Mouse (Mus musculus) forebrain, embryonic 10.5 days (tissue): ENCODE measurements around the gene Smc6. TPM values are rescaled to one million over a fixed set of nuclear protein-coding genes. Genes with fewer than 3 reads are reported as not detected.
A peak's percentile ranks its signal among the peaks of the same experiment; 100 is the strongest.

Source experiments
- DNase-seq: peaks from one replicate; pipeline ENCODE4 v3.0.0-alpha.2; 2017; ENCODE audit warnings: low spot score; ENCODE audit errors: extremely low spot score
- H3K27ac ChIP-seq: fragments of 300-500 bp; sonication (generic); 2 replicates; pipeline ENCODE4 v1.5.1; 2016; ENCODE audit warnings: mild to moderate bottlenecking
- H3K27me3 ChIP-seq: fragments of 300-500 bp; sonication (generic); 2 replicates; pipeline ENCODE4 v1.6.1; 2016; ENCODE audit warnings: mild to moderate bottlenecking; ENCODE audit not compliant: poor library complexity, severe bottlenecking
- H3K36me3 ChIP-seq: fragments of 300-500 bp; sonication (generic); replicated peaks from 2 replicates; pipeline ENCODE4 v1.6.1; 2016; ENCODE audit warnings: mild to moderate bottlenecking, moderate library complexity
- H3K4me1 ChIP-seq: fragments of 300-500 bp; sonication (generic); 2 replicates; pipeline ENCODE4 v1.6.1; 2016
- H3K4me3 ChIP-seq: fragments of 300-500 bp; sonication (generic); 2 replicates; pipeline ENCODE4 v1.5.1; 2016; ENCODE audit warnings: mild to moderate bottlenecking, moderate library complexity
- H3K9me3 ChIP-seq: fragments of 300-500 bp; sonication (generic); 2 replicates; pipeline ENCODE4 v1.6.1; 2016; ENCODE audit warnings: mild to moderate bottlenecking, moderate library complexity
- WGBS: fragments of 180-500 bp; shearing (Covaris S2); methylation state at CpG from one replicate; pipeline ENCODE4 v1.1.7; 2016; 5-methylcytosine and 5-hydroxymethylcytosine counted together
- polyA plus RNA-seq: library from polyadenylated mRNA; unstranded; fragments of >200 nt; fragmentation: Nextera tagmentation; extraction: Ambion mirVana; gene quantifications from 2 replicates; pipeline ENCODE4 v1.2.1, GENCODE M21; 2016

Gene Smc6
- polyA plus RNA-seq, 1 experiment from 2014 or later: 140 TPM

GRCm38 (mm10) chr12:11311106-11311505 lies 45.4 kb downstream of the Smc6 start:
- H3K9me3 ChIP-seq: no peaks in the 10 kb centered on the region
- H3K4me1 ChIP-seq: no peaks in the 10 kb centered on the region
- peaks cover 82% of the 10 kb centered on the region for H3K36me3 ChIP-seq
- no peak for DNase-seq
- no peak overlapping the region for H3K27ac ChIP-seq
- WGBS: 90% methylated on average over 2 of the region's 2 CpGs
- no peak overlapping the region for H3K4me3 ChIP-seq
- no peaks in the 10 kb centered on the region for H3K27me3 ChIP-seq

GRCm38 (mm10) chr12:11313840-11314239 lies 48.2 kb downstream of the Smc6 start:
- Histone ChIP-seq H3K9me3 (no peaks in the 10 kb centered on the region), H3K27me3 (no peaks in the 10 kb centered on the region), H3K4me3 (no peak overlapping the region), H3K36me3 (peaks cover 81% of the 10 kb centered on the region), H3K4me1 (no peaks in the 10 kb centered on the region), H3K27ac (no peak overlapping the region)
- no peak for DNase-seq
- 85% methylated on average over 1 of the region's 1 CpGs for WGBS

- peaks cover 53% of the 10 kb centered on the region for H3K36me3 ChIP-seq
- no peaks in the 10 kb centered on the region for H3K9me3 ChIP-seq
- WGBS: 72% methylated on average over 6 of the region's 6 CpGs
- H3K4me1 ChIP-seq: no peaks in the 10 kb centered on the region
- no peak overlapping the region for H3K27ac ChIP-seq
- DNase-seq: no peak
- H3K27me3 ChIP-seq: no peaks in the 10 kb centered on the region
- H3K4me3 ChIP-seq: no peak overlapping the region
Measured at GRCm38 (mm10) chr12:11317671-11318070, 52.0 kb downstream of the Smc6 start.

DNA sequence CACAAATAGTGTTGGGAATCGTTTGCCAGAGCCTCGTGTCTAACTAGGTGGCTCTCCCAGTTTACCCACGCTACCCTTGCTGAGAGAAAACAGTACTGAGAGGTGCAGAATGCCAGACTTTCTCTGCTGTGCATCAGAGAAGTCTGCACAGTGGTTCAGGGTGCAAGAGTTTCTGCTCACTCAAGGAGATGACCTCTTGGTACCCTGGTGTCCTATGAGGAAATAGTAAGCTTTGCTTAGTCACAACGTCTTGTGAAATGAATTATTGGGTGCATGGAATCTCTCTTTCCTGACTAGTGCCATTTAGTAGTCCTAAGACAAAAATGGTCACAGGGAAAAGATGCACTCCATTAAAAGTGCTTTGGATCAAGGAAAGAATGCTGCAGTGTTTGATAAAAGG lies 58.8 kb downstream of the Smc6 start:
- H3K27ac ChIP-seq: no peak overlapping the region
- no peak for DNase-seq
- H3K9me3 ChIP-seq: no peaks in the 10 kb centered on the region
- peaks cover 3% of the 10 kb centered on the region; the same call in 1 of the 2 replicates for H3K36me3 ChIP-seq
- H3K27me3 ChIP-seq: no peaks in the 10 kb centered on the region
- H3K4me1 ChIP-seq: peaks cover 6% of the 10 kb centered on the region; the same call in 1 of the 2 replicates
- WGBS: 70% methylated on average over 4 of the region's 4 CpGs
- no peak overlapping the region for H3K4me3 ChIP-seq

- no peak for DNase-seq
- Histone ChIP-seq H3K36me3 (no peaks in the 10 kb centered on the region), H3K27ac (no peak overlapping the region), H3K4me1 (peaks cover 6% of the 10 kb centered on the region; the same call in 1 of the 2 replicates), H3K27me3 (no peaks in the 10 kb centered on the region), H3K4me3 (no peak overlapping the region), H3K9me3 (no peaks in the 10 kb centered on the region)
- 86% methylated on average over 3 of the region's 3 CpGs for WGBS
Measured at GRCm38 (mm10) chr12:11326483-11326882, 60.8 kb downstream of the Smc6 start.

GRCm38 (mm10) chr12:11336845-11337244 lies 71.2 kb downstream of the Smc6 start:
- no peaks in the 10 kb centered on the region for H3K9me3 ChIP-seq
- peak; percentile 37 for DNase-seq
- H3K27me3 ChIP-seq: no peaks in the 10 kb centered on the region
- H3K4me3 ChIP-seq: no peak overlapping the region
- H3K36me3 ChIP-seq: no peaks in the 10 kb centered on the region
- H3K4me1 ChIP-seq: no peaks in the 10 kb centered on the region
- WGBS: 45% methylated on average over 4 of the region's 4 CpGs
- no peak overlapping the region for H3K27ac ChIP-seq

GRCm38 (mm10) chr12:11338251-11338650 lies 72.6 kb downstream of the Smc6 start:
- H3K36me3 ChIP-seq: no peaks in the 10 kb centered on the region
- WGBS: 94% methylated on average over 2 of the region's 2 CpGs

GRCm38 (mm10) chr12:11342020-11342600 lies 76.4 kb downstream of the Smc6 start:
- Histone ChIP-seq H3K4me1 (no peaks in the 10 kb centered on the region), H3K27me3 (no peaks in the 10 kb centered on the region), H3K27ac (no peak overlapping the region), H3K9me3 (no peaks in the 10 kb centered on the region), H3K4me3 (no peak overlapping the region), H3K36me3 (no peaks in the 10 kb centered on the region)
- 91% methylated on average over 6 of the region's 6 CpGs for WGBS
- no peak for DNase-seq

More at GRCm38 (mm10) chr12:11338251-11338650, 72.6 kb downstream of the Smc6 start:
- H3K27ac ChIP-seq: no peak overlapping the region
- H3K27me3 ChIP-seq: no peaks in the 10 kb centered on the region
- no peak for DNase-seq
- no peaks in the 10 kb centered on the region for H3K9me3 ChIP-seq
- H3K4me3 ChIP-seq: no peak overlapping the region
- H3K4me1 ChIP-seq: no peaks in the 10 kb centered on the region

- Histone ChIP-seq H3K4me3 (no peak overlapping the region), H3K9me3 (no peaks in the 10 kb centered on the region), H3K27ac (no peak overlapping the region), H3K4me1 (peaks cover 3% of the 10 kb centered on the region; the same call in 1 of the 2 replicates), H3K36me3 (no peaks in the 10 kb centered on the region), H3K27me3 (no peaks in the 10 kb centered on the region)
- DNase-seq: no peak
- WGBS: 69% methylated on average over 2 of the region's 2 CpGs
Measured at GRCm38 (mm10) chr12:11345963-11346362, 80.3 kb downstream of the Smc6 start.

DNA sequence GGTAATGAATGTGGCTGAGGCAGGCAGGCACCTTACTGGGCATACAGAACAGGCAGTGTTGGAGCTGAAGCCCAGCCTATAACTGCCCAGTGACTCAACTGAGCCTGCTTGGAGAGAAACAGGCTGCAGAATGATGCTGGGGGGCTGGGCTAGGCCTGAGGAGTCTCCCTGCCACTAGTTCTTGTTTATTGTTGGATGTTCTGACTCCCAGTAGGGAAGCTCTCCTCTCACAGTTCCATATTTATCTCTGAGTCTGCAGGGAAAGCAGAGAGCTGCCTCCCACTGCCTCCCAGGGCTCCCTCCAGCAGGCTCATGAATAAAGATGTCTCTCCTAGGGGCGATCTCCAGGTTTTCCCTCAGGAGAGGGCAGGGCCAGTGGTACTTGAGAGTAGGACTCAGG lies 82.7 kb downstream of the Smc6 start:
- H3K9me3 ChIP-seq: no peaks in the 10 kb centered on the region
- 9% methylated on average over 1 of the region's 1 CpGs for WGBS
- DNase-seq: no peak

DNA sequence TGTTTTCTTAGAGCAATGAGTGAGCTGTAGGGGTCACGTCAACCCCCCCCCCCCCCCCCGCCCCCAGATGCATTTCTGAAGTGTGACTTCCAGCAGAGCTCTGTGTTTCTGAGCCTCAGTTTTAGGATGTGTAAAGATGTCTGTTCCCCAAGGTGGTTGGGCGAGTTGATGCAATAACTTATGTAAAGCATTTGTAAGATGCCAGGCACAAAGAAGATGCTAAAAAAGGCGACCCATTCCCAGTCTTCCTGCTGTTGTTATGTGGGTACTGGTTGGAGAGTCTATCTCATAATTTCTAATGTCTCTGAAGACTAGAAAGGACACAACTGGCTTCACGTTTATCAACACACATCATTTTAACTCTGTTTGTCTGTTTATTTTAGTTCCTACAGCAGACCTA lies 84.2 kb downstream of the Smc6 start:
- no peaks in the 10 kb centered on the region for H3K36me3 ChIP-seq
- no peak for DNase-seq
- H3K27ac ChIP-seq: no peak overlapping the region
- 69% methylated on average over 5 of the region's 5 CpGs for WGBS
- H3K27me3 ChIP-seq: no peaks in the 10 kb centered on the region
- H3K4me3 ChIP-seq: no peak overlapping the region
- H3K9me3 ChIP-seq: no peaks in the 10 kb centered on the region
- H3K4me1 ChIP-seq: peaks cover 3% of the 10 kb centered on the region; the same call in 1 of the 2 replicates

More for the DNA sequence above, 82.7 kb downstream of the Smc6 start:
- Histone ChIP-seq H3K27ac (no peak overlapping the region), H3K36me3 (no peaks in the 10 kb centered on the region), H3K4me1 (peaks cover 3% of the 10 kb centered on the region; the same call in 1 of the 2 replicates), H3K27me3 (no peaks in the 10 kb centered on the region), H3K4me3 (no peak overlapping the region)

DNA sequence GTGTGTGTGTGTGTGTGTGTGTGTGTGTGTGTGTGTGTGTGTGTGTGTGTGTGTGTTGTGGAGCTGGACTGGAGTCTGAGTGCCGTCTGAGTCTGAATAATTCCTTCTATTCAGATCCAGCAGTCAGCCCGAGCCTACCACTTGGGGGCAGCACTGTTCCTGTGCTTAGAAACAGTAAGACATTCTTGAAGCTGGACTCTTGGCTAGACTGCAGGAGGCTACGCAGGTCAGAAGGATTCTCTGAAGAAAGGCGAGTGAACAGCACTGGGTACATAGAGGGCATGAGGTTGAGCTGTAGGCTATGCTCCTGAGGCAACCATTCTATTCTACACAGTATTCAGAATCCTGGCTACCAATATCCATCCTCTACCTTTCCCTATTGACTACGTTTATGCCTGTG lies 85.2 kb downstream of the Smc6 start:
- Histone ChIP-seq H3K4me3 (no peak overlapping the region), H3K9me3 (no peaks in the 10 kb centered on the region), H3K36me3 (no peaks in the 10 kb centered on the region), H3K27me3 (no peaks in the 10 kb centered on the region), H3K27ac (no peak overlapping the region), H3K4me1 (peaks cover 3% of the 10 kb centered on the region; the same call in 1 of the 2 replicates)
- peak; percentile 61 for DNase-seq
- 37% methylated on average over 5 of the region's 5 CpGs for WGBS

DNA sequence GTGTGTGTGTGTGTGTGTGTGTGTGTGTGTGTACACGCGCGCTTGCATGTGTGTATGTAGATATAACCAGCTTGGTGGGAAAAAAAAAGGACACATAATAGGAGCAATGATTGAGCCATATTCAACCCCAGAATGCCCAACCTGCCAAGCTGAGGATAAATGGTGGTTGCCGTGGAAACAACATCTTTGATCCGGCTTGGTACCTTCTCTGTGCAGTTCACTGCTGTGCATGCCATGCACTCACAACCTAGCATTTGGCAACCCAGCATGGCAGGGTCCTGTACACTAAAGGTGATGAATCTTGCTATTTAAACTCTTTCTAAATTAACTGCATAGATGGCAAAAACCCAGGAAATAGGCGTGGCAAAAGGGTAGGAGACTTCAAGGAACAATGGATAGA lies 96.7 kb downstream of the Smc6 start:
- Histone ChIP-seq H3K4me3 (no peak overlapping the region), H3K36me3 (no peaks in the 10 kb centered on the region), H3K9me3 (no peaks in the 10 kb centered on the region), H3K27ac (no peak overlapping the region), H3K4me1 (no peaks in the 10 kb centered on the region), H3K27me3 (no peaks in the 10 kb centered on the region)
- WGBS: 92% methylated on average over 6 of the region's 6 CpGs
- DNase-seq: no peak

GRCm38 (mm10) chr12:11364870-11365269 lies 99.2 kb downstream of the Smc6 start:
- Histone ChIP-seq H3K4me3 (no peak overlapping the region), H3K27me3 (no peaks in the 10 kb centered on the region), H3K27ac (no peak overlapping the region), H3K9me3 (no peaks in the 10 kb centered on the region), H3K36me3 (no peaks in the 10 kb centered on the region), H3K4me1 (no peaks in the 10 kb centered on the region)
- no peak for DNase-seq
- WGBS: 67% methylated on average over 6 of the region's 6 CpGs
